Mouse (Mus musculus) layer of hippocampus, adult 9-10 months (tissue): Measurements from ENCODE around the gene Cck.

Experiments used
- DNase-seq: peaks from one replicate; pipeline ENCODE4 v3.0.0; 2022; ENCODE audit warnings: low spot score

Gene Cck

GRCm38 (mm10) chr9:121495529-121495928 is at the start of gene Cck:
Gene Cck, minus strand, starts transcription at chr9:121495694.
- no peak for DNase-seq

- DNase-seq = no peak
These were observed 46.0 kb upstream of the Cck start for GRCm38 (mm10) chr9:121541530-121541929.

GRCm38 (mm10) chr9:121532626-121533025 is 37.1 kb upstream of the Cck start:
- DNase-seq = no peak

- no peak for DNase-seq
These were observed 33.3 kb upstream of the Cck start for GRCm38 (mm10) chr9:121528605-121529357.

GRCm38 (mm10) chr9:121526171-121526570 is 30.7 kb upstream of the Cck start:
- DNase-seq = no peak

- DNase-seq = no peak
These were observed 24.6 kb upstream of the Cck start for GRCm38 (mm10) chr9:121520047-121520446.

GRCm38 (mm10) chr9:121514462-121514861 is 19.0 kb upstream of the Cck start:
- no peak for DNase-seq

GRCm38 (mm10) chr9:121511911-121512310 is 16.4 kb upstream of the Cck start:
- no peak for DNase-seq

GRCm38 (mm10) chr9:121506478-121507180 is 11.1 kb upstream of the Cck start:
- no peak for DNase-seq

GRCm38 (mm10) chr9:121505346-121505745 is 9.9 kb upstream of the Cck start:
- peak; percentile 53 for DNase-seq

GRCm38 (mm10) chr9:121496102-121496501 is 608 bp upstream of the Cck start:
- DNase-seq = no peak

GRCm38 (mm10) chr9:121494006-121494767 is 1.3 kb downstream of the Cck start:
- no peak for DNase-seq

- DNase-seq = no peak
These were observed 3.8 kb downstream of the Cck start for GRCm38 (mm10) chr9:121491592-121492240.

- no peak for DNase-seq
These were observed 8.3 kb downstream of the Cck start for GRCm38 (mm10) chr9:121487216-121487615.

GRCm38 (mm10) chr9:121479453-121479852 is 16.0 kb downstream of the Cck start:
- DNase-seq = peak; percentile 74

GRCm38 (mm10) chr9:121477305-121477911 is 18.1 kb downstream of the Cck start:
- peak; percentile 47 for DNase-seq

- DNase-seq = no peak
These were observed 19.7 kb downstream of the Cck start for GRCm38 (mm10) chr9:121475488-121476452.

GRCm38 (mm10) chr9:121474771-121475170 is 20.7 kb downstream of the Cck start:
- DNase-seq = no peak

GRCm38 (mm10) chr9:121469711-121470110 is 25.8 kb downstream of the Cck start:
- DNase-seq = no peak

- DNase-seq = no peak
These were observed 28.0 kb downstream of the Cck start for GRCm38 (mm10) chr9:121467460-121467859.

- DNase-seq = no peak
These were observed 35.0 kb downstream of the Cck start for GRCm38 (mm10) chr9:121460527-121460926.
